Mouse (Mus musculus): Measurements from ENCODE around the gene Nlgn1.

The Nlgn1 gene

DNA sequence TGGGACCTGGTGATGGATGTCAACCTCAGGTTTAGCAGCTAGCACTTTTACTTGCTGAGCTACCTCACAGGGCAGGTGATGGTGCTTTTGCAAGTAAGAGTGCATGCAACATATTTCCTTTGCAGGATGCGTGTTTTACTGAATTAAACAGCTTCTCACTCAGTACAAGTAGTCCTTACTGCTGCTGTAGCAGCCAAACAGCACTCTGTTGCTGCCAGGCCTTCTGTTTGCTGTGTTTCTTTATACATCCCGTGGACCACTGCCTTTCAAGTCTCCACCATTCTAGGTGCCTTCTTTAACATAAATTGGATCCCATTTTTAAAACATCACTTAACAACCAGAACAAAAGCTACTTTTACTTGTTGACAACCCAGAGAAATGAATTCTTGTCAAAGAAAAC is 502.0 kb downstream of the Nlgn1 start:
- DNase-seq (ENCODE audit: low read depth, low spot score), result no peak

DNA sequence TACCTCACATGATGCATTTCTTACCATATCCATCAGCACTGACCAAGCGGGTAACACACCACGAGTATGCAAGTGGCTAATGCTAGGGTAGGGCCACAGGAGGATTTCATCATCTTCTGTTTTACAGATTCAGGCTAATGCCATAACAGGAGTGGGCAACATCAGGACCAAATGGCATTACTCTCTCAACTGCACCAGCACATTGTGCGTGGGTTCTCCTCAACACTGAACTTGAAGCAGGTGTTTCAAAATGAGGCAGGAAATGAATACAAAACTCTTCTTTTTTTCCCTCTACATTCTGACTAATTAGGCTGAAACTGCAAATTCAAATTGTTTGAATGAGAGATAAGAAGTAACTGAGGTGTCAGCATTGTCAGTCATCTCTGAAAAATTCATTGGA is 518.9 kb downstream of the Nlgn1 start:
- DNase-seq (ENCODE audit: low read depth, low spot score), result no peak

DNA sequence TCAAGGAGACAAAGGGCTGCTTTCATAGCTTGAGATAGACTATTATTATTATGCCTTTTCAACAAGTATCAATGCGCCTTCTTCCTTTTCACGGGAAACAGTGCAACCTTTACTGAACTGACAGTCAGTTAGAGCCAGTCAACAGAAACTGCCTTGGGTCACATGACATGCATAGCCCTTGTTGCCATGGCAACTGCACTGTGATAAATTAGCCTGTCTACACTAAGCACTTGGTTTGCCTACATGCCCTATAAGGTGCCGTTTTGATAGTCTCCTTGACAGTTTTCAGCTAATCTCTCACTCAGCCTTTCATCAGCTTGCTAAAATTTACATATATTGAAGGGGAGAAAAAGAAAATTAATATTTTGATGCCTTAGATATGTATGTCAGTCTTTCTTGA is 524.7 kb downstream of the Nlgn1 start:
- DNase-seq (ENCODE audit: low read depth, low spot score), result peak; percentile 8

DNA sequence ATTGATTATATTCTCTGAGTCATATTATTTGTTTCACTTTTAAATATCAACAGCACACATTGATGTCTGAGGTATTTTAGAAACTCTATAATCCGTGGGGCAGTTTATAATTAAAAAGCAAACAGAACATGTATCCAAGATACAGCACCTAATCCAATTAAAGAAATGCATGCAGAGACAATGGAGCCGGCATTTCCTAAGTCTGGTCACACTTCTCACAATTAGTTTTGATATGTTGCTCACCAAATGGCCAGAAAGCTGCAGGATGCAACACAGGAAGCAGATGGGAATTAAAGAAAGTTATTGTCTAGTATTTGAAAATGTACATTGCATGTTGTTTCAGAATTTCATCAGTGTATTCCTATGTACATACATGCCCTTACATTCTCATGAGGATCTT is 550.6 kb downstream of the Nlgn1 start:
- no peak for DNase-seq (ENCODE audit: low read depth, low spot score)

DNA sequence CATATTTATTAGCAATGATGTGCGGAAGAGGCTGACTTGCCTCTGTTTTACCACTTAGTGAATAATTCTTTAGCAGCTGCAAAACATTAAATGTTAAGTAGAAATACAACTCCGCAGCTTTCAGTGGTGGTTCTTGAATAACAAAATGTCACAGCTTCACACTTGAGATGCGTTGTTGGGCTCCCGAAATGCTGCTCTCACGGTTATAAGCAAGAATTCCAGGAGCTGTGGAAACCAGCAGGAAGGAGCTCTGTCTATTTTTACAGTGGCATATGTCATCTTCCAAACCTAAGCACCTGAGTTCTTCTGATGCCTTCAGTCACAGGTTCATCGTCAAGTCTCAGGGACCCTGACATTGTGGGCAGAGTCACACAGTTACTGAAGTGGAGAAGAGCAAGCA is 556.8 kb downstream of the Nlgn1 start:
- no peak for DNase-seq (ENCODE audit: low read depth, low spot score)

DNA sequence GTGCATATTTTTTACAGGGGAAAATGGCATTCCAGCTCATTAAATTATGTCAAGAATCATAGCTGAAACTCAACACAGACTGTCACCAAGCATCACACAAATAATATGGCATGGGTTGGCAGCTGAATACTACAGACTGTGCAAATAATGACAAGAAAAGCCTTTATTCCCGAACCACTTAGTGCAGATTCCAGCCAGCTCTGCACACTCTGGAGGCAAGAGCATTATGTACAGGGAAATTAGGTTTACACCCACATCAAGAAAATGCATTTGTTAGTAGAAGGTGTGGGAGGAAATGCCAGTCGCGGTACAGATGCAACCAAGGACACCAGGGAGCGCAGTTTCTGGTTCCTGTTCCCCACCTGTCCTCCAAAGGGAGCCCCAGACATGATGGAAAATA is 558.4 kb downstream of the Nlgn1 start:
- DNase-seq (ENCODE audit: low read depth, low spot score), result no peak

DNA sequence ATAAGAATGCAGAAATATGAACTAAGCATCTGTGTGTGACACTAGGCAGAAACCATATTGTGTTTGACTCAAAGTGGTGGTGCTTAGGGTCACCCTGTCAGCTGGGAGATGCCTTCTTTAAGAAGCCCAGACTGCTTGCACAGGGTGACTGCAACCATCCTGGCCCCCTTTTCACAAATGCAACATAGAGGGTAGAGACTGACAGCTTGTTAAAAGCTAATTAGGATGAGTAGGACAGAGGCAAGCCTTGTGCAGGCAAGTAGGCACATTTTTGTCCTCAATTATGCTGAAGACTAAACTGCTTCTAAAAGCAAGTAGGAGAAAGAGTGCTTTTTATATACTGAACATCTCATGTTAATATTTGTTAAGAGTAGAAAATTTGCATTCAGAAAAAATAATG is 558.8 kb downstream of the Nlgn1 start:
- DNase-seq (ENCODE audit: low read depth, low spot score), result no peak

DNA sequence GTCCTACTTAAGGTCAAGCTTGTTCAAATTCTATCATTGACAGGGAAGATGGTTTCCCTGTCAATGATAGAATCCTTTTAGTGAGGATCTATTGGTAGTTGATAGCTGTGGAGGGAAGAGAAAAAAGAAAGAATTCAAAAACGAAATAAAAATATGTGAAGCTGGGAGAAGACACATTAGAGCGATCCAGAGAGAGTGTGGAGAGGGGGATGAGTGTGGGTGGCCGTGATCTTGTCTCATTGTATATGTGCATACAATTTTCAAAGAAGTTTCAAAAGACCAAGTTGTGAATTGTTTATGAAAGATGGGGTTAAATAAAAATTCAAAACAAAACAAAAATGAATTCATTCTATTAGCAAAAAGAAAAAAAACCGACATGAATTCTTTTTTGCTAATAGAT is 568.6 kb downstream of the Nlgn1 start:
- DNase-seq (ENCODE audit: low read depth, low spot score), result no peak

DNA sequence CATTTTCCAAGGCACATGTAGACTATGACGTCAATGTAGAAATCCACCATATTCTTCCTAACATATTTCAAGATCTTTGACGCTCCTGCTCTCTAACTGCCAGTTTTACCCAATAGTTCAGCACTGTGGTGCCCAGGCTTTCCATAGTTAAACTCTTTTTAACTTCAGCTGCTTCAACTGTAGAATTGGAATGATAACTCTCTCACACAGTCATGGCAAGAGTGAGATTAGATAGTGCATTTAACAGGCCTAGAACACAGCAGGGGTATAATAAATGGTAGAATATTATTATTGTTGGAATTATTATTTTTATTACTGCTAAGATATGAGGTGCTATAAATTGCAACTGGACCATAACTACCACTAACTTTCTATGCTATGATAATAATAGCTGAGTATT is 574.4 kb downstream of the Nlgn1 start:
- DNase-seq (ENCODE audit: low read depth, low spot score), result no peak

DNA sequence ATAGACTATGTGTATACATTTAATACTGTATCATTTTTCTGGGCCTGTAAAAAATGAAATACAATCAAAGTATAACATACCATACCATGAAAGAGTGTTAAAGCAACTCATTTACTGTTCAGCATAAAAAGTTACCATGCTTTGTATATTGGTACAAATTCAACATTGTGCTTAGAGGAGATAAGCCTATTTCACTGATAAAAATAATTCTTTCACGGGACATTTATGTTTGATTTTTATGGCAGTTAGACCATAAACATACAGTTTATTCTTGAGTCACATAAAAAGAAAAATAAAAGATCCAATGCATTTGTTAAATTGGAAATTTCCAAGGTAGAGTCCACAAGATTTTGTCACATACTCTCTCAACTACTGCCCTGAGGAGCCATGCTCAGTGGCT is 608.1 kb downstream of the Nlgn1 start:
- no peak for DNase-seq (ENCODE audit: low read depth, low spot score)

DNA sequence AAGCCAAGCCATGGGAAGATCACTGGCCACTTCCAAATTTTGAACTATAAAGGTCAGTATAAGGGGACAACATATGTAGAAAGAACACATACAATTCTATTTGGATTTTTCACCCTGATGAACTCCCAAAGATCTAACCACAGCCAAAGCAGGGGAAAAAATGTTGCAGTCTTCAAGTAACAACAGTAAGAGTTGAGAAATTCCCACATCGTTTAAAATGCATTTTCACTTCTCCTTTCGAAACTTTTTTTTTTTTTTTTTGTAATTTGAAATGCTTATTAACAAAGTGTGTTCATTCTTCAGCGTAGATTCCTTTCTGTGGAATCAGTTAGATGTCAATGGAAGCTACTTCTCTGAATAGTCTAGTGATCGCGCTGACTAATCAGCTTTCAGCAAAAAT is 610.8 kb downstream of the Nlgn1 start:
- peak; percentile 29 for DNase-seq (ENCODE audit: low read depth, low spot score)

DNA sequence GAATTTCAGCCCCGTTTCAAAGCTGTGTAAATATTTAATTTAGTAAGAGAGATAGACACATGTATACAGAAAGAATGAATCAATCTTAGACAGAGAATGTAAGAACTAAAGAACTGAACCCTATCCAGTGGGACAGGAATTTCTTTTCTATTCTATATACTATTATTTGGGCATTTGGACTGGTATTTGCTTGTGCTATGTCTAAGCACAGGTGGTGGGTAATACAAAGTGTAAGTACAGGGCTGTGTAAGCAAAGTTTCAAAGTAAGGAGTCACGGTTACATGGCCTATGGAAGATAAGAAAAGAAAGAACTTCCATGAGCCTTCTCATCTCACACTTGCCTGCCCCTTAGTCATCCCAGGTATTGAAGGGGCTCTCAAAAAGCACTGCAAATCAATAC is 624.9 kb downstream of the Nlgn1 start:
- no peak for DNase-seq (ENCODE audit: low read depth, low spot score)

DNA sequence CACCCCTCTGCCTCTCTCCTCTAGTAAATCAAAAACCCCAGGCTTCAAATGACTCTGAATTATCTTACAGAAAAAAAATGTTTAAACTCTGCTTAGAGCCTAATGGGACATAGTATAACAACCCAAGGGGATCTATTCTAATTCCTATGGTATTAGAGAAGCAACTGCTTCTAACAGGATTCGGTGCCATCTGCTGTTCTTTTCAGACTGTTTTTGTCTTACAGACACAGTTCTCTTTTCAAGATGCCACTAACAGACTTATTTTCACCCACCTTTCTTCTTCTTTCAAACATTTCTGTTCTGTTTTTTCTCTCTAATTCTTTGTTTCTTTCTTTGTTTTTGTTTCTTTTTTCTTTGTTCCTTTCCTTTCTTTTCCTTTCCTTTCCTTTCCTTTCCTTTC is 635.0 kb downstream of the Nlgn1 start:
- no peak for DNase-seq (ENCODE audit: low read depth, low spot score)

DNA sequence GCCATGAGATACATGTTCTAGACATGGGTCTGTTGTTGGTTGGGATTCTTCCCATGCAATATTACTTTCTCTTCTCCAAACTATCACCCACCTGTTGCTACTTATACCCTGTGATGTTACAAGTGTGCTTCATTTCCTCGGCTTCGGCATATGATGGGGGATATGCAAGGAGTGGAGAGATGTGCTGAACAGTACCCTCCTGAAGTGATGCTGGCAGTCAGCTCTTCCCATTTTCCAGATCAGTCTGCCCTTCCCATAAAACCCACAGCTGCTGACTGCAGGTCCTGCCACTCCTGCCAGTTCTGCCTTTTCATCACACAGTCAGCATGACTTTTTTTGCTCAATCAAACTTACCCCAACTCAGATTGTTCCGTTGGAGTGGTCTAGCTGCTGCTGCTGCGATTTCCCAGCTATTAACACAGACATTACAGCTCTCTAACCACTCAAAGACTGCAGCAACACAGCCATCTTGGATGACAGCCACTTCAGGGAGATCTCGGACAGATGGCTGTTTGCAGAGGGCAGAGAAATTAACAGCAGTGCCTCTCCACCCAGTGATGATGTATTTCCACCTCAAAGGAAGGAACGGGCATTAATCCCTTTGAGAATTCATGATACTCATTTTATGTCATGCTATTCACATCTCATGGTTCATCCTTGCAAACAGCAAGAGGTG is 643.3 kb downstream of the Nlgn1 start:
- no peak for DNase-seq (ENCODE audit: low read depth, low spot score)

DNA sequence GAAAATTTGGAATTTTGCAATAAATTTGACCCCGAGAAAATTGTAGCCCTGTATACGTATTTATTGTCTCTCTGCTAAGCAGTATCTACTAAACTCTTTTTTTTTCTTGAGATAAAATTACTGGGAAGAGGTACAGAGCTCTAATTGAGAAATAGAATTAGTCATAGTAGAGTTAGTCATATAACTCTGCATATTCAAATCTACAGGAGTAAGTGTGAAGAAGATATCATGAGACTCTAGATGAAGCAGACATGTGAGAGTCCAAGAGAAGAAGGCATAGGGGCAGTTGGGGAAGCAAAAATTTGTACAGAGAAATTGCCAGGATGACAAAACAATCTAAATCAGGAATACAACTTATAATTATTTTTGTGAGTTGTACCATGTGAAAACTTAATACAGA is 648.6 kb downstream of the Nlgn1 start:
- DNase-seq (ENCODE audit: low read depth, low spot score), result no peak

DNA sequence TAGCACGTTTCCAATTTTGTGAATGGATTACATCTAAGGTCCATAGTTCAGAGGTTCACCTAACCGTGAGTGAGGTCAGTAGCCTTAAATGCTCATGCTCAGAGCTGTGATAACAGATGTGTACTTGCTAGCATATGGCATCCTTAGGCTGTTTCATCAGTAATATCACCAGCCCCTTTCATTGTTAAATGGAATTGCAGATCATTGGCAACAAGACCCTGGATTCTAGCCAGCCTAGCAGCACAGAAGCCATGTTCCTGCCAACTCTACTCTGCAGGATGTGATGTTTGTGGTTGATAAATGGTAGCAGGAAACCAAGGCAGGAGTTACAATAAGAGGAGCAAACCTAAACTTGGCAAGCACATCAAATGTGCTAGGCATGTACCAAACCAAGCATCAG is 652.9 kb downstream of the Nlgn1 start:
- DNase-seq (ENCODE audit: low read depth, low spot score), result no peak

DNA sequence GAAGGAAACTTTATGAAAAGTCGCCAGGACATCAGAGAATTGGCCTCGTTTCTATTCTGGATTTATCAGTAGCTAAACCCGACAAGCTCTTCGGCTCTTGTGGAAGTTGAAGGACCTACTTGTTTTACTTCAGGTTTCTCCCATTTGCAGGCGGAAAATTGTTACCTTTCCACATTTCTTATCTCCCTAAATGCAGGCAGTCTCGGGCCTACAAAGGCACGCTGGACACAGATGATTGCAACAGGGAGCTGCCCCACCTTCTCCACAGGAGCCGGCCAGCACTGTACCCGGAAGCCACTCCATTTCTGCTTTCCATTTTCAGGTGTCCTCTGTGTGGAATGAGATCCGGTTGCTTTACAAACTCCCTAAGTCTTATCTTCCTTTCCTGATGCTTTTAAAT is 656.4 kb downstream of the Nlgn1 start:
- no peak for DNase-seq (ENCODE audit: low read depth, low spot score)

DNA sequence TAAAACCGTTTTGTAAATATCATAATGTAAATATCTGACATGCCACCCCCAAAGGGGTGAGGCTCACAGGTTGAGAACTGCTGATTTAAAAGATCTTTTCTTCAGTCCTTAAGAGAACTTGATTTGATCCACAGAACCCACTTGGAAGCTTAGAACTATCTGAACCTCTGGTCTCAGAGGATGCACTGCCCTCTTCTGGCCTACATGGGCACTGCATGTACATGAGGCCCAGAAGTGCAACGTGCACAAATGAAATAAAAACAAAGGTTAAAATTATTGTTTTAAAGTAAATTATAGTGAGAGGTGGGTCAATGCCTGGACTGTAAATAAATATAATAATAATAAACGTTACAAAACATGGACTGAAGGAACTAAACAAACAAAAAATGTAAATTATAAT is 657.2 kb downstream of the Nlgn1 start:
- DNase-seq (ENCODE audit: low read depth, low spot score), result peak; percentile 39

DNA sequence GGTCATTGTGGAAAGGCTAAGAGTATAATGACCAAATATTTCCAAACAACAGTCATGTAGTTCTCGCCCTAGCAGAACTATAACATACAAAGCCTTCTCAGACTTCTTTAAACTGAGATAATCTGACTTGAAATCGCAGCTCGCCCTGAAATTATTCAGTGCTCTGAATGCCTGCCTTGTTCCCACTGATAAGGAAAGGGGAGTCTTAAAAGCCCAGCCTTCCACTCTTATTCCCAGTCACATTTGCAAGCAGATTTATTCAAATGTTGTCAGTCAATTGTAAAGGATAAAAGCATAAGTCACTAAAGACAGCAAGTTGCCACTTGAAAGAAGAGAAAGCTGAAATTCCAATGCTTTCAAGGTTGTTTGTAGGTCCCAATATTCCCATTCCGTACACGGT is 658.9 kb downstream of the Nlgn1 start:
- no peak for DNase-seq (ENCODE audit: low read depth, low spot score)

DNA sequence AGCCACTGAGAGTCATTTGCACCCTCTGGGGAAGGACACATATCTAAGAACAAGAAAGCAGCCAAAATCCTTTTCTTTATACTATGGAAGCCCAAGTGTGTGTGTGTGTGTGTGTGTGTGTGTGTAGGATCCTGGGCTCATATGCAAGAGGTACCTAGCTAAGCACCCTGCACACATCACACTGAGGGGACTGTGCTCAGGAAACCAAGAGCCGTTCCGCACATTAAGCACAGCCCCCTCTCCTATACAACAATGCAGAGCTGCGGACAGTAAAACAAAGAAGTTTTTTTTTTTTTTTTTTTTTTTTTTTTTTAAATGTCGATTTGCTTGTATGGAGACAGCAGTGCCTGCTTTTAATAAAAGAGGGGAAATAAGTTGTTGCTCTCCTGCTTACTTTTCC is 659.5 kb downstream of the Nlgn1 start:
- no peak for DNase-seq (ENCODE audit: low read depth, low spot score)

DNA sequence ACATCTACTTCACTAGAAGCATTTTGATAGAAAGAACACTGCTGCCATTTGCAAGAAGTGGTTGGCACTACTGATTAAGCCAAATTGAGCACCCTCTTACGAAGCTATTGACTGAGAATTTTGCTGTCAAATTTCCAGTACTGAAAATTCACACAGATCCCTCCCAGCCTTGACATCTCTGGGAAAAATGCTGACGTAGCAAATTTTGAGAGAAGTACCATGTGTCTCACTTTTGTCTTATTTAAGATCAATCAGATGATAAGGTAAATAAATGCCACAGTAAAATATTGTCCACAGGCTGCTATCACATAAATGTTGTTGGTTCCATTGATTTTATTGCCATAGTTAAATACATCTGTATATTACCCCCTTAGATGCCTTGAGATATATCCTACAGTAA is 668.8 kb downstream of the Nlgn1 start:
- no peak for DNase-seq (ENCODE audit: low read depth, low spot score)

DNA sequence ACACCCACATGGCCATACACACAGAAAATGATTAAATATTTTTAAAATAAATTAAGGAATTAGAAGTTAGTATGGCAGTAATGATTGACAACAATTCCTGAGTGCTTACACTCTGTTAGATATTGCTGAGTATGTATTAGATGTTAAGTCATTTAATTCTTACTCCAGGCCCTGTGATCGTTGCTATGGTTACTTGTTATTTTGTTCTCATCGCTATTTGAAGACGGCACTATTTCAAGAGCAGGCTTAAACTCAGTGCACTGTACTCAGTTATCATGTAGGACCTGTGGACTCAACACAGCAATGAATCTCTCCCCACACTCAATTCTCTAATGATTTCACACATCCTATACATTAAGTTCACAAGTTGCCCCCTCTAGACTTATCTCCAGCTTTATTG is 672.0 kb downstream of the Nlgn1 start:
- DNase-seq (ENCODE audit: low read depth, low spot score), result no peak

DNA sequence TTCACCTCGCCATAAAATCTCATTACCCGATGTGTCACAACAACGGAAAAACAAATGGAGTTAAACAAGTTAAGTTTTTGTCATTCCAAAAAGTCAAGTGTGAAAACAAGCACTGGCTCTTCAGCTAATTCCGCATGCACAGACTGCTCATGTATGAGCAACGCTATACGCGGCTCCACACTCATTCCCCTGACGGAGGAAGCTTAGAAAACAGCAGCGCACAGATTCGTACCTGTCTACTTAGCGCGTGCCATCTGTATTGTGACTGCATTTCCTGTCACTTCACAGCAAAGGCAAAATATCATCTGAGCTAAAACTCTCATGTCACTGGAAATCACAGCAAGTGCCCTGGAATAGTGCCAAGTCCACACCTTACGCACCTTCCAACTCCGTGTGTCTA is 674.3 kb downstream of the Nlgn1 start:
- DNase-seq (ENCODE audit: low read depth, low spot score), result no peak

DNA sequence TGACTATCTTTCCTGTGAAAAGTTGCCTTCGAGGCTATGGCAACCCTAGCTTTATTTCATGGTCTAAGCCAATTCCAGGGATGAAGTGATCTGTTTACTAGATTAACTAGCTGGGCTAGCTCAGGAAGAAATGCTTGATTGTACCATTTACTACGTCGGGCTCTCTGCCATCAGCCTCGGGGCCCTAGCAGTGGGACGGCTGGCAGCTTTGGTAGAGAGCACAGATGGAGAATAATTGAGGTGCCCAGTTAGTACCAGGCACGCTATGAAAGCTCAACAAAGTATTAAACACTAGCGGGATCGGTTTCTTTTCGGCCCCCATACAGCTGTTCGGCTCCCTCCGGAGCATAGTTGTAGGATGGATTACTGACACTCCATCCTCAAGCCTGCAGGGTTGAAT is 675.2 kb downstream of the Nlgn1 start:
- no peak for DNase-seq (ENCODE audit: low read depth, low spot score)
